Mouse (Mus musculus): ENCODE results near the gene Gm45021.

DNA sequence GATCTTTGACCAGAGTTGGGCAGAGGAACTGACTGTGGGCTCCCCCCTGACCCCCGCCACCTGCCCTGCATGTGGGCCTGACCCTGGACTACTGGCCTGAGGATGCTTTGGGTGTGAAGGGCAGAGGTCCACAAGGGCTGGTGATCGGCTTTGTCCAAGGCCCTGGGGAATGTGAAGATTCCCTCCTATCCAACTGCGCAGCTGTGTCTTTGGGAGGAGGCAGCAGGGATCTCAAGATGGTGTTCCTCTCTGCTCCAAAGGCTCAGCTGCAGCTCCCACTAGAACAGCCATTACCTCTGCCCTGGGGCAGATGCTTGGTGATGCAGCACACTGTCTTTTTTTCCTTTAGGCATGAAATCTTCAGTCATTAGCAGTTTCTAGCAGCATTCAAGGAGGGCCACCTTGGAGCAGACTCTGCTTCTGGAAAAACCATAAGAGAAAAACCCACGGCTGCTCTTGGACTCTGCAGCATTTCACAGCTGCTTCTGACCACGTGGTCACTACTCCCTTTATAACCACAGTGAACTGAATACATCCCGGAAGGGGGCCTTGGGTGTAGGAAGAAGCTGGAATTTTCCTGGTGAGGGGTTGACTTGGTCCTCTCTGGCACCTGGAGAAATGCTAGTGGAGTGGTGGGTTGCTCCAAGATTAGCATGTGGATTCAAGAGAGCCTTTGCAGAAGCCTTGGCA is 48.5 kb downstream of the Gm45021 start:
- TF ChIP-seq CTCF (IDR thresholded peaks at IDR 0.05; ENCODE audit: control insufficient read depth, insufficient read depth, insufficient read length) (no peak), MYOD1 (IDR thresholded peaks at IDR 0.05; ENCODE audit: control insufficient read depth, insufficient read length, low read depth) (no peak), USF1 (IDR thresholded peaks at IDR 0.05; ENCODE audit: low read depth) (no peak), FOSL1 (IDR thresholded peaks at IDR 0.05; ENCODE audit: insufficient read depth, low read length, poor library complexity, severe bottlenecking) (no peak), MAX (IDR thresholded peaks at IDR 0.05) (no peak), CEBPB (IDR thresholded peaks at IDR 0.05; ENCODE audit: low read depth) (no peak)

Data from C2C12 (cell line).